Mouse (Mus musculus) neural tube, embryonic 13.5 days (tissue): Measurements from ENCODE around the gene Olfr96. TPM values are rescaled to one million over a fixed set of nuclear protein-coding genes. Genes with fewer than 3 reads are reported as not detected.

Source experiments
- polyA plus RNA-seq: library from polyadenylated mRNA; unstranded; fragments of >200 nt; fragmentation: Nextera tagmentation; extraction: Ambion mirVana; gene quantifications from 2 replicates; pipeline ENCODE4 v1.2.1, GENCODE M21; 2015

Gene Olfr96
- polyA plus RNA-seq, 1 experiment from 2014 or later, result not detected

Other genes with a start within 250 kb of the Olfr96 start
- 0.31 TPM in 1 of 2 replicates, not detected in the other for gene 2410137M14Rik, start 238.9 kb upstream of the Olfr96 start, polyA plus RNA-seq
- 1.6 and 2.3 TPM in 2 replicates for gene H2-M5, start 230.6 kb upstream of the Olfr96 start, polyA plus RNA-seq
- gene Zfp57, start 219.0 kb upstream of the Olfr96 start, polyA plus RNA-seq, result 241 and 262 TPM in 2 replicates
- 1.2 and 1.7 TPM in 2 replicates for gene Mog, start 196.7 kb upstream of the Olfr96 start, polyA plus RNA-seq
- gene Gabbr1, start 174.2 kb upstream of the Olfr96 start, polyA plus RNA-seq, result 56.2 and 57.0 TPM in 2 replicates
- gene Olfr90, start 131.6 kb upstream of the Olfr96 start, polyA plus RNA-seq, result not detected in 2 replicates
- gene Olfr91, start 121.9 kb upstream of the Olfr96 start, polyA plus RNA-seq, result not detected in 2 replicates
- gene Olfr92, start 100.1 kb upstream of the Olfr96 start, polyA plus RNA-seq, result not detected in 2 replicates
- not detected in 2 replicates for gene Olfr93, start 58.7 kb upstream of the Olfr96 start, polyA plus RNA-seq
- not detected in 2 replicates for gene Ubd, start 26.3 kb upstream of the Olfr96 start, polyA plus RNA-seq
- gene Olfr94, start 19.2 kb upstream of the Olfr96 start, polyA plus RNA-seq, result not detected in 2 replicates
- not detected in 2 replicates for gene Olfr95, start 7.0 kb upstream of the Olfr96 start, polyA plus RNA-seq
- gene Olfr97, start 17.2 kb downstream of the Olfr96 start, polyA plus RNA-seq, result not detected in 2 replicates
- gene Olfr98, start 43.6 kb downstream of the Olfr96 start, polyA plus RNA-seq, result not detected in 2 replicates
- gene H2-M3, start 50.1 kb downstream of the Olfr96 start, polyA plus RNA-seq, result 1.1 and 1.2 TPM in 2 replicates
- gene Olfr99, start 63.3 kb downstream of the Olfr96 start, polyA plus RNA-seq, result not detected in 2 replicates
- not detected in 2 replicates for gene Olfr101, start 84.2 kb downstream of the Olfr96 start, polyA plus RNA-seq
- gene Olfr102, start 96.9 kb downstream of the Olfr96 start, polyA plus RNA-seq, result not detected in 2 replicates
- gene Olfr103, start 119.6 kb downstream of the Olfr96 start, polyA plus RNA-seq, result not detected in 2 replicates
- gene Olfr104-ps, start 139.4 kb downstream of the Olfr96 start, polyA plus RNA-seq, result not detected in 2 replicates
- not detected in 2 replicates for gene Olfr105-ps, start 158.9 kb downstream of the Olfr96 start, polyA plus RNA-seq
- not detected in 2 replicates for gene Olfr106-ps, start 170.2 kb downstream of the Olfr96 start, polyA plus RNA-seq
- not detected in 2 replicates for gene Olfr107, start 179.1 kb downstream of the Olfr96 start, polyA plus RNA-seq
- gene Olfr108, start 225.3 kb downstream of the Olfr96 start, polyA plus RNA-seq, result not detected in 2 replicates
- gene Olfr109, start 238.8 kb downstream of the Olfr96 start, polyA plus RNA-seq, result not detected in 2 replicates